Mouse (Mus musculus): ENCODE measurements around the gene Slc10a7. TPM values are rescaled to one million over a fixed set of nuclear protein-coding genes. Genes with fewer than 3 reads are reported as not detected.

Gene Slc10a7
- polyA plus RNA-seq, 1 experiment from 2014 or later: 10.3 TPM

DNA sequence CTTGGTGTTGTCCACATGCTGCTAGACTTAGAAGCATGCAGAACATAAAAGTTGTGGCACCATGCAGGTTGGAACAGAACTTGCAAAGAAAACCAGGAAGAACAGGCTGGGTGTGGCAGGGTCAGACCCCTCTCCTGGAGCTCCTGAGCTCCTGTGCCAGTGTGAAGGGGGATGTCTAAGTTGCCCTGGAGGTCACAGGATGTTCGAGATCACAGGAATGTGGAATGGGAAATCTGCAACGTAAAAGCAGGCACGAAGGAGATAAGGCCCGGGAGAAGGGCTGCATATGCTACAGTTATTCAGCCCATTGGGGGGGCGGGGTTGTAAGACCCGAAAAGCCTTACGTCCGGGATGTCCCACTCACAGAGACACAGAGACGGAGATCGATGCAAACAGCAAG lies 100.2 kb downstream of the Slc10a7 start:
- DNase-seq (ENCODE audit: low spot score) (no peak), ATAC-seq (ENCODE audit: insufficient number of reproducible peaks, low FRiP score, low TSS enrichment, low read depth) (no peak)
- Histone ChIP-seq H3K4me3 (ENCODE audit: low read depth, low read length) (no peak overlapping the region), H3K9me3 (ENCODE audit: control insufficient read depth, low read length) (no peaks in the 10 kb centered on the region), H3K27me3 (ENCODE audit: control insufficient read depth, insufficient read depth, low read length) (no peaks in the 10 kb centered on the region), H3K4me2 (ENCODE audit: low read depth, severe bottlenecking) (no peak overlapping the region), H3K4me1 (ENCODE audit: control insufficient read depth, insufficient read depth, low read length) (no peaks in the 10 kb centered on the region), H3K9ac (ENCODE audit: low read length) (no peak overlapping the region), H3K36me3 (ENCODE audit: control insufficient read depth, insufficient read depth, low read length) (peaks cover 2% of the 10 kb centered on the region; the same call in 1 of the 2 replicates), H3K27ac (replicated peaks; ENCODE audit: low read depth, low read length) (no peak overlapping the region)
- WGBS: 87% methylated on average over 10 of the region's 10 CpGs

DNA sequence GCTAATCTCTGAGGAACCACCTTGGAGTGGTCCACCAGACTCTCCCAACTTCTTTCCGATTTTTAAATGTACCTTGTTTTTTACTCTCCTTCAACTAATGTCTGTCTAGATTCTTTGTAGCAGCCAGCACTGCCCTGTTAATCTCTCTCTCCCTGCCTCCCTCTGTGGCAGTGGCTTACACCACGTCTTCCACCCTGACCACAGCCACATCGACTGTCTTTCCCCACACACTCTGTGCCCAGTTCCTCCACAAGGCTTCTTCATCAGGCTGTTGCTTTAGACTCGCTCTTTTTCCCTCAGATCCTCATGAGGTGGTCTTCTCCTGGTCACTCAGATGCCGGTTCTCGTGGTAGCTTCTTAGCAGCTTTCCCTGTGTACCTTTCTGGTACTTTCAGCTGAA lies 101.9 kb downstream of the Slc10a7 start:
- H3K4me3 ChIP-seq (ENCODE audit: low read depth, low read length): no peak overlapping the region
- no peak overlapping the region for H3K27ac ChIP-seq (replicated peaks; ENCODE audit: low read depth, low read length)
- no peaks in the 10 kb centered on the region for H3K9me3 ChIP-seq (ENCODE audit: control insufficient read depth, low read length)
- 93% methylated on average over 6 of the region's 6 CpGs for WGBS
- no peak for DNase-seq (ENCODE audit: low spot score)
- no peak for ATAC-seq (ENCODE audit: insufficient number of reproducible peaks, low FRiP score, low TSS enrichment, low read depth)
- H3K9ac ChIP-seq (ENCODE audit: low read length): no peak overlapping the region
- H3K4me2 ChIP-seq (ENCODE audit: low read depth, severe bottlenecking): no peak overlapping the region
- H3K4me1 ChIP-seq (ENCODE audit: control insufficient read depth, insufficient read depth, low read length): no peaks in the 10 kb centered on the region
- H3K27me3 ChIP-seq (ENCODE audit: control insufficient read depth, insufficient read depth, low read length): no peaks in the 10 kb centered on the region
- H3K36me3 ChIP-seq (ENCODE audit: control insufficient read depth, insufficient read depth, low read length): no peaks in the 10 kb centered on the region

DNA sequence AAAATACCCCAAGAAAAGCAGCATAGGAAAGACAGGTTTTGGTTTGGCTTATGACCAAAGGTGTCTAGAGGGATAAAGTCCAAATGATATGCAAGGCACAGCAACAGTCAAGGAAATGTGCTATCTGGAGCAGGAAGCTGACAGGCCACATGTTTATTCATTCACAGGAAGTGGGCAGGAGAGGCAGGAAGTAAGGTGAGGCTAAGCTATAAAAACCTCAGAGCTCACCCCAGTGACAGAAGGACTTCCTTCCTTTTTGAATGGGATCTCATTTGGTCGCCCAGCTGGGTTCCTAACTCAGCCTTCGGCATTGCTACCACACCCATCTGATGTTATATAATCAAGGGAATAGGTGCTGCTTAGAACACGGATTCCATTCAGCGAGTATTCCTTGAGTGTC lies 113.2 kb downstream of the Slc10a7 start:
- DNase-seq (ENCODE audit: low spot score) (no peak), ATAC-seq (ENCODE audit: insufficient number of reproducible peaks, low FRiP score, low TSS enrichment, low read depth) (no peak)
- H3K4me1 ChIP-seq (ENCODE audit: control insufficient read depth, insufficient read depth, low read length): peaks cover 6% of the 10 kb centered on the region
- H3K9me3 ChIP-seq (ENCODE audit: control insufficient read depth, low read length): no peaks in the 10 kb centered on the region
- no peak overlapping the region for H3K9ac ChIP-seq (ENCODE audit: low read length)
- no peak overlapping the region for H3K4me2 ChIP-seq (ENCODE audit: low read depth, severe bottlenecking)
- no peaks in the 10 kb centered on the region for H3K27me3 ChIP-seq (ENCODE audit: control insufficient read depth, insufficient read depth, low read length)
- no peak overlapping the region for H3K4me3 ChIP-seq (ENCODE audit: low read depth, low read length)
- H3K27ac ChIP-seq (replicated peaks; ENCODE audit: low read depth, low read length): no peak overlapping the region
- H3K36me3 ChIP-seq (ENCODE audit: control insufficient read depth, insufficient read depth, low read length): no peaks in the 10 kb centered on the region
- 74% methylated on average over 4 of the region's 4 CpGs for whole genome bisulfite sequencing

DNA sequence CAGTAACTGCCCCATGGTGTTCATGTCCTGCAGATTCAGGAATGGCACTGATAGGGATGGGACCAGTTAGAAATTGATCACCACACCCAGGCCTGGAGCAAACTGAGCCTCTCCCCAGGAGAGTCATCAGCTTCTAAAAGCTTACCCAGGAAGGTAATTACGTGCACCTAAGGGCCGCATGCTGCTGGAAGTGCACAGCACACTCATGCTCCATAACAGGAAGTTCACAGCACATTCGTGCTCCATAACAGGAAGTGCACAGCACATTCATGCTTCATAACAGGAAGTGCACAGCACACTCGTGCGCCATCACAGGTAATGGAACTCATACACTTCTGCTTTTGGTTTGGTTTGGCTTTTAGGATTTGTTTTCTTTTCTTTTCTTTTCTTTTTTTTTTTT lies 114.8 kb downstream of the Slc10a7 start:
- no peaks in the 10 kb centered on the region for H3K36me3 ChIP-seq (ENCODE audit: control insufficient read depth, insufficient read depth, low read length)
- H3K4me1 ChIP-seq (ENCODE audit: control insufficient read depth, insufficient read depth, low read length): peaks cover 6% of the 10 kb centered on the region
- 78% methylated on average over 5 of the region's 5 CpGs for WGBS
- H3K9ac ChIP-seq (ENCODE audit: low read length): no peak overlapping the region
- no peak overlapping the region for H3K4me3 ChIP-seq (ENCODE audit: low read depth, low read length)
- ATAC-seq (ENCODE audit: insufficient number of reproducible peaks, low FRiP score, low TSS enrichment, low read depth): no peak
- H3K27me3 ChIP-seq (ENCODE audit: control insufficient read depth, insufficient read depth, low read length): no peaks in the 10 kb centered on the region
- no peak overlapping the region for H3K4me2 ChIP-seq (ENCODE audit: low read depth, severe bottlenecking)
- H3K9me3 ChIP-seq (ENCODE audit: control insufficient read depth, low read length): no peaks in the 10 kb centered on the region
- no peak overlapping the region for H3K27ac ChIP-seq (replicated peaks; ENCODE audit: low read depth, low read length)
- DNase-seq (ENCODE audit: low spot score): no peak

DNA sequence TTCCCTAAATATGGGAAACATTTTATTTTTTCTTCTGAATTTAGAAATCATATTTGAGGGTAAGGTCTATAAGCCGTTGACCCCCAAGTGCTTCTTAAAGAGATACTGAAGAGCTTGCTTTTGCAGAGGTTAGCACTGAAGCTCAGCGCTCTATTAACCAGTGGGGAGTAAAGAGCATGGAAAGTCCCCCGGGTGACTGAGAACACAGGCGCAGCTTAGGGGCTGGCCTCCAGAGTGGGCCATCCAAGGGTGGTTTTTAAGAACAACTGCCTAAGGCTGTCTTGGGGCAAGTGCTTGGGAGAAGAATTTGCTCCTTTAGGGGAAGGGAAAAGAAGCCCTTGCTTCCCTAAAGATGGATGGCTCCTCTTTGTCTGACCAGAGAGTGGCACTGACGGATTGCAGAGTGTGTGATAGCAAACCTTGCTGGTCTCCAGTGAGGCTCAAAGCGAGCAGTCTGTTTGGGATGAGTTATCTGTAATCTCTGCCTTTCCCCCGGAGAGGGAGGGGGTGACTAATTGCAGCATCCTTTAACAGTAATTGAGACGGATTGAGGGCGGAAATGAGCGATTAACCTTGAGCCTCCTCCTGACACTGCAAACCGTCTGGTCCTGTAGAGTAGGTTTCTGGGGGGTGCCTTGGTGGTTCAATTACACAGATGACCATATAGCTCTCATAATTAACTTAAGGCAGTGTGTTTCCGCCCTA lies 115.7 kb downstream of the Slc10a7 start:
- no peaks in the 10 kb centered on the region for H3K36me3 ChIP-seq (ENCODE audit: control insufficient read depth, insufficient read depth, low read length)
- no peak for DNase-seq (ENCODE audit: low spot score)
- H3K4me1 ChIP-seq (ENCODE audit: control insufficient read depth, insufficient read depth, low read length): peaks cover 6% of the 10 kb centered on the region
- no peak overlapping the region for H3K4me2 ChIP-seq (ENCODE audit: low read depth, severe bottlenecking)
- 18% methylated on average over 12 of the region's 12 CpGs for WGBS
- H3K4me3 ChIP-seq (ENCODE audit: low read depth, low read length): no peak overlapping the region
- no peak overlapping the region for H3K9ac ChIP-seq (ENCODE audit: low read length)
- no peaks in the 10 kb centered on the region for H3K9me3 ChIP-seq (ENCODE audit: control insufficient read depth, low read length)
- no peak for ATAC-seq (ENCODE audit: insufficient number of reproducible peaks, low FRiP score, low TSS enrichment, low read depth)
- no peak overlapping the region for H3K27ac ChIP-seq (replicated peaks; ENCODE audit: low read depth, low read length)
- no peaks in the 10 kb centered on the region for H3K27me3 ChIP-seq (ENCODE audit: control insufficient read depth, insufficient read depth, low read length)

DNA sequence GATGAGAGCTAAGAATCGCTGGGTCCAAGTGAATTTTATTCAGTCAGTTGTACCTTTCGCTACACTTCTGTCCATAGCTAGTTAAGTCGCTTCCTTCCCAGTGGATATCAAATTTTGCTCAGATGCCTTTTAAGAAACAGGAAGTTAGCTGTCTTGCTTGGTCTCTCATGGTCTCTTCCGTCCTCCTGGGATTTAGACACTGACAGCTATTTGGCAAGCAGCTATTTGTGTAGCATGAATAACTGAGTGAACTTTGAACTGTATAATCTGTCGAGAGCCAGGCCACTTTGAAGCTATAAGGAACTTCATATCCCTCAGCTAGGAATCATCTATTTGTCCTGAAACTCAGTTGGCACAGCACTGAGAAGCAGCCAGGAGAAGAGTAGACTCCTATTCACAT lies 117.5 kb downstream of the Slc10a7 start:
- ATAC-seq (ENCODE audit: insufficient number of reproducible peaks, low FRiP score, low TSS enrichment, low read depth) (no peak), DNase-seq (ENCODE audit: low spot score) (no peak)
- Histone ChIP-seq H3K4me2 (ENCODE audit: low read depth, severe bottlenecking) (no peak overlapping the region), H3K9ac (ENCODE audit: low read length) (no peak overlapping the region), H3K4me3 (ENCODE audit: low read depth, low read length) (no peak overlapping the region), H3K4me1 (ENCODE audit: control insufficient read depth, insufficient read depth, low read length) (peaks cover 6% of the 10 kb centered on the region), H3K9me3 (ENCODE audit: control insufficient read depth, low read length) (no peaks in the 10 kb centered on the region), H3K27ac (replicated peaks; ENCODE audit: low read depth, low read length) (no peak overlapping the region), H3K36me3 (ENCODE audit: control insufficient read depth, insufficient read depth, low read length) (no peaks in the 10 kb centered on the region), H3K27me3 (ENCODE audit: control insufficient read depth, insufficient read depth, low read length) (no peaks in the 10 kb centered on the region)
- 80% methylated on average over 5 of the region's 5 CpGs for WGBS

DNA sequence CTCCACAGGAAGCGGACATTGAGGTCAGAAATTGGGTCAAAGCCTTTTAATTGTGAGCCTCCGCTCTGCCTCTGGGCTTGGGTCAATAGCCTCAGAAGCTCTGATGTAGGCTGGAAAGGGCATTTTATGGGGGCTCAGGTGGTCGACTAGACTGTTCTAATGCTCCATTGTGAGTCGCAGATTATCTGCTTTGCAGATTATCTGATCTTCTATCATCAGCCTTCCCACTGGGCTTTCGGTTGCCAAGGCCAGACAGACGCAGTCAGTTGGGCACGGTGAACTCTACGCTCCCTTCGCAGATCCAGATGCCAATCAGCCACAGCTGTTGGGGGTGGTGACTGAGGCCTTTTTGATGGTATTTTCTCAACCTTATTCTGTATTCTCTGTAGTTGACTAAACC lies 118.6 kb downstream of the Slc10a7 start:
- H3K36me3 ChIP-seq (ENCODE audit: control insufficient read depth, insufficient read depth, low read length): no peaks in the 10 kb centered on the region
- H3K4me2 ChIP-seq (ENCODE audit: low read depth, severe bottlenecking): no peak overlapping the region
- H3K27ac ChIP-seq (replicated peaks; ENCODE audit: low read depth, low read length): no peak overlapping the region
- 79% methylated on average over 9 of the region's 9 CpGs for WGBS
- peaks cover 6% of the 10 kb centered on the region for H3K4me1 ChIP-seq (ENCODE audit: control insufficient read depth, insufficient read depth, low read length)
- no peak overlapping the region for H3K9ac ChIP-seq (ENCODE audit: low read length)
- DNase-seq (ENCODE audit: low spot score) (no peak), ATAC-seq (ENCODE audit: insufficient number of reproducible peaks, low FRiP score, low TSS enrichment, low read depth) (no peak)
- no peaks in the 10 kb centered on the region for H3K27me3 ChIP-seq (ENCODE audit: control insufficient read depth, insufficient read depth, low read length)
- no peak overlapping the region for H3K4me3 ChIP-seq (ENCODE audit: low read depth, low read length)
- H3K9me3 ChIP-seq (ENCODE audit: control insufficient read depth, low read length): no peaks in the 10 kb centered on the region

DNA sequence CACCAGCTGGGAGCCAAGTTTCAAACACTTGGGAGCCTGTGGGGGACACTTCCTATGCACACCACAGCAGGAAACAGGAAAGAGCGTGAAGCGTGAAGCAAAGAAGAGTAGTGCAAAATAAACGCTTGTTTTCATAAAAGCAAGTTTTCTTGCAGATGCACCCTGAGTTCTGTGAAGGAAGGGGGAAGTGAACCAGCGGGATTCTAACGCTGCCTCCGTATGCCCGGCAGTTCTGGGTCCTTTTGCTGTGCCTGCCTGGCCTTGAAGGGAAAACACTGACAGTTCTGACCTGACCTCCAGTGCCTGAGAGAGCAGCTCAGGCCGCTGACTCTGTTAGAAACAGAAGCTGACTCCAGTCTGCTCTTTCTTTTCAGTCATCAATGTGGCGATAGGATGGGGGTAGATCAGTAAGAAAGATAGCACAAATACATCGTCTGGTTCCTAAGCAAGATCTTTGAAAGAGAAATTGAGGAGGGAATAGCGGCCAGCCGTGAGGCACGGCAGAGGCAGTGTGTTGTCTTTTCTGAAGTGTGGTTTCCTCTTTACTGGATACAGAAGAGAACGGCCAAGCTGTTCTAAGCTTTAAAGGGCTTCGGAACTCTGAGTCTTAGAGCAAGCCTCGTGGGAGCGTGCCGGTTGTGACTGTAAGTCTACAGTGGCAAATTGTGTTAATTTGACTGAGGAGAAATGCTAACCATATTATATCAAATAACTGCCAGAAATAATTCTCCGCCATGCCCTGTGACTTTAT lies 121.4 kb downstream of the Slc10a7 start:
- Histone ChIP-seq H3K4me3 (ENCODE audit: low read depth, low read length) (no peak overlapping the region), H3K9me3 (ENCODE audit: control insufficient read depth, low read length) (no peaks in the 10 kb centered on the region), H3K4me1 (ENCODE audit: control insufficient read depth, insufficient read depth, low read length) (peaks cover 4% of the 10 kb centered on the region; the same call in 1 of the 2 replicates), H3K9ac (ENCODE audit: low read length) (no peak overlapping the region), H3K36me3 (ENCODE audit: control insufficient read depth, insufficient read depth, low read length) (no peaks in the 10 kb centered on the region), H3K27ac (replicated peaks; ENCODE audit: low read depth, low read length) (no peak overlapping the region), H3K27me3 (ENCODE audit: control insufficient read depth, insufficient read depth, low read length) (no peaks in the 10 kb centered on the region), H3K4me2 (ENCODE audit: low read depth, severe bottlenecking) (no peak overlapping the region)
- WGBS: 74% methylated on average over 19 of the region's 19 CpGs
- DNase-seq (ENCODE audit: low spot score): no peak
- no peak for ATAC-seq (ENCODE audit: insufficient number of reproducible peaks, low FRiP score, low TSS enrichment, low read depth)
